Mouse (Mus musculus) frontal cortex, adult 2 months (tissue): ENCODE measurements around the gene Efhc1. TPM values are rescaled to one million over a fixed set of nuclear protein-coding genes. Genes with fewer than 3 reads are reported as not detected.

Experiments
- DNase-seq, 2 experiments: peaks; one replicate each; pipeline ENCODE4 v3.0.0; 2022; ENCODE audit warnings: low spot score in 1 of 2; ENCODE audit errors: extremely low spot score in 1 of 2
- polyA plus RNA-seq: library from polyadenylated mRNA; depleted of rRNA; stranded (reverse); fragments of >200 nt; gene quantifications from 2 replicates; pipeline ENCODE4 v1.2.3, GENCODE M21; 2012

Gene Efhc1
- polyA plus RNA-seq, 1 experiment = 1.7 TPM

DNA sequence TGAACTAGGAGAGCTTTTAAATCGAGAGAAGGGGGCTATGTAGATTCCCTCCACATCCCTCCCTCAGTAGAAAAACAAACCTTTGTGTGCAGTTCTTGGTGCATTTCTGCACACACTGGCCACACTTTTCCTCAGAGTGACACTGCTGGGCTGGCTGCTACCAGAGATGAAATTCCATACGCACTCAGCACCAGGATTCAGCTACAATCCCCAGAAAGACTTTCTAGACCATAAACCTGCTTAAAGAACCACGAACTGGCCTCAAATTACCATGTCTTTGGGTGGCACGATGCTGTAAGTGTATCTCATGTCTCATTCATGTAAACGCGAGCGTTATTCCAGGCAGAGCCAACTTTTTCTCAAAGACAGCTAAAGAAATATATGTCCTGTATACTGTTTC lies 9.6 kb upstream of the Efhc1 start:
- no peak for DNase-seq

GRCm38 (mm10) chr1:20943016-20943415 lies 8.4 kb upstream of the Efhc1 start:
- DNase-seq = no peak

GRCm38 (mm10) chr1:20951799-20952198 lies 373 bp downstream of the Efhc1 start:
- DNase-seq = no peak

- DNase-seq = no peak
Measured at GRCm38 (mm10) chr1:20954876-20955275, 3.5 kb downstream of the Efhc1 start.

DNA sequence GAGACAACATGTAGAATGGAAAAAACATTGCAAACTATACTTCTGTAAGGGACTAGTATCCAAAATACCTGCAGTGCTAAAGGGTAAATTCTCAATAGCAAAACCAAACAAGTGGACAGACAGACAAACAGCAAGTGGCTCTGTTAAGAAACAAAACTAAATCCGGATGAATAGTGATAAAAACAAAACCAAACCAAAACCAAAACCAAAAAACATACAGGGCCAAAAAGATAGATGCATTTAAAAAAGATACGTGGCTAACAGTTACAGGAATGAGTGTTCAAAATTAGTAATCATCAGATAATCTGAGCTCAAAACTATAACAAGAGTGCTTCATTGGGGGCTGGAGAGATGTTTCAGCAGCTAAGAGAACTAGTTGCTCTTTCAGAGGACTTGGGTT lies 18.2 kb downstream of the Efhc1 start:
- DNase-seq = no peak

- no peak for DNase-seq
Measured at GRCm38 (mm10) chr1:20973389-20973788, 22.0 kb downstream of the Efhc1 start.

GRCm38 (mm10) chr1:20974341-20975135 lies 23.1 kb downstream of the Efhc1 start:
- no peak for DNase-seq

- no peak for DNase-seq
Measured at GRCm38 (mm10) chr1:20980553-20980952, 29.1 kb downstream of the Efhc1 start.

DNA sequence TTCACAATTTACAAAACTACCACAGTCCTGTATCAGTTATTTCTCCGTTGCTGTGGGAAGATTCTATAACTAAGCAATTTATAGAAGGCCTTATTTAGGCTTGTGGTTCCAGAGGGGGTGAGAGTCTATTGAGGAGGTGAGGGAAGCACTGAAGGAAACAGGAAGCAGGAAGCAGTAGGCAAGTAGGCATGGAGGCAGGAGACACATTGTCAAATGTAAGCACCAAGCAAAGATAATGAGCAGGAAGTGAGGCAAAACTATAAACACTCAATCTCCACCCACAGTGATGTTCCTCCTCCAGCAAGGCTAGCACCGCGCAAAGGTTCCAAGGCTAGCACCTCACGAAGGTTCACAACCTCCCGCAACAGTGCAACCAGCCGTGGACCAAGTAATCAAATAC lies 30.3 kb downstream of the Efhc1 start:
- DNase-seq = no peak

- peak in 1 of 2 experiments; percentile 22 for DNase-seq
Measured at GRCm38 (mm10) chr1:20984103-20984502, 32.7 kb downstream of the Efhc1 start.

DNA sequence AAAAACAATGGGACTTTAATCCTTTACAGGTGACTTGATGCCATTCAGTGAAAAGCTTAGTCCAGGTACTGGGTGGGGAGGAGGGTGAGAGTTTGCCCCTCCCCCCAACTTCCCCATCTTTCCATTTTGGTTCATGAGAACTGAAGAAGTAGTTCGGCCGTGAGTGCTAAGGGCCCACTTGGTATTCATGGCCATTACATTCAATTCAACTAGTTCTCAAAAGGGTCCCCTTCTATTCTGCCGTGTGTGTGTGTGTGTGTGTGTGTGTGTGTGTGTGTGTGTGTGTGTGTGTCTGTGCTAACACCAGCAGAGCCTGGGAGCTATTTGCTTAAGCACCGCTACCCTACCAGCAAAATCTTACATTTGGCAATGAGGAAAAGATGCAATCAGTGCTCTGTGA lies 33.2 kb downstream of the Efhc1 start:
- no peak for DNase-seq

GRCm38 (mm10) chr1:20986378-20987056 lies 35.1 kb downstream of the Efhc1 start:
- DNase-seq = no peak

- DNase-seq = no peak
Measured at GRCm38 (mm10) chr1:20989461-20990083, 38.1 kb downstream of the Efhc1 start.

- no peak for DNase-seq
Measured at GRCm38 (mm10) chr1:20993690-20994089, 42.3 kb downstream of the Efhc1 start.

- no peak for DNase-seq
Measured at GRCm38 (mm10) chr1:20994338-20994737, 42.9 kb downstream of the Efhc1 start.

GRCm38 (mm10) chr1:20995331-20995986 lies 44.0 kb downstream of the Efhc1 start:
- no peak for DNase-seq

GRCm38 (mm10) chr1:20996603-20997327 lies 45.3 kb downstream of the Efhc1 start:
- no peak for DNase-seq

- no peak for DNase-seq
Measured at GRCm38 (mm10) chr1:20997328-20997689, 45.9 kb downstream of the Efhc1 start.

GRCm38 (mm10) chr1:20997881-20998389 lies 46.5 kb downstream of the Efhc1 start:
- no peak for DNase-seq
